Comparison of ENCODE assay signal across 8 mouse cellular contexts in genomic region chr11:61665991-61666799, GRCm38 (mm10). TPM values are rescaled to one million over a fixed set of nuclear protein-coding genes. Genes with fewer than 3 reads are reported as not detected.
A peak's percentile ranks its signal among the peaks of the same experiment; 100 is the strongest.
DNase-seq lines count a peak whose midpoint lies in the region; ATAC-seq and TF ChIP-seq lines count a peak whose summit lies in the region.

No protein-coding gene starts in this region.

- 49% methylated on average over 7 of the region's 7 CpGs for WGBS in liver, embryonic 11.5 days

- no peak for ATAC-seq in liver, embryonic 11.5 days (replicated peaks; ENCODE audit: low FRiP score)
- peak; percentile 70 for ATAC-seq in megakaryocyte progenitor cell, adult 5-6 weeks (replicated peaks; ENCODE audit: poor library complexity)
- no peak for ATAC-seq in inflammation-experienced regulatory T-cells, adult 6 months

- peak; percentile 80 for TF ChIP-seq CTCF in ES-Bruce4 (IDR thresholded peaks at IDR 0.05; ENCODE audit: low read depth, low read length)
- peak; percentile 74; the same call in 1 of the 2 replicates for TF ChIP-seq CTCF in embryonic fibroblast, embryonic 13.5 days (IDR thresholded peaks at IDR 0.05; ENCODE audit: borderline replicate concordance, insufficient read depth, low read length)

- no peak for TF ChIP-seq EP300 in ES-Bruce4 (IDR thresholded peaks at IDR 0.05; ENCODE audit: insufficient read depth, low read depth, low read length)

- no peaks in the 10 kb centered on the region for H3K36me3 ChIP-seq in liver, embryonic 11.5 days (ENCODE audit: control insufficient read depth, insufficient read depth, low read length)
- no peaks in the 10 kb centered on the region for H3K36me3 ChIP-seq in ES-Bruce4 (ENCODE audit: control insufficient read depth, insufficient read depth, low read length, poor library complexity, severe bottlenecking)

- TF ChIP-seq POLR2A in ES-Bruce4 (IDR thresholded peaks at IDR 0.05; ENCODE audit: insufficient read depth, low read length): no peak
- TF ChIP-seq POLR2A in embryonic fibroblast, embryonic 13.5 days (IDR thresholded peaks at IDR 0.05; ENCODE audit: low read depth, low read length): no peak

- H3K27me3 ChIP-seq in liver, embryonic 11.5 days (replicated peaks; ENCODE audit: control insufficient read depth, insufficient read depth, low read length): no peaks in the 10 kb centered on the region
- H3K27me3 ChIP-seq in ES-Bruce4 (ENCODE audit: control insufficient read depth, insufficient read depth, low read length, poor library complexity, severe bottlenecking): no peaks in the 10 kb centered on the region

- H3K27ac ChIP-seq in liver, embryonic 11.5 days (ENCODE audit: low read depth, low read length): no peak overlapping the region
- H3K27ac ChIP-seq in ES-Bruce4 (ENCODE audit: insufficient read depth, low read length): no peak overlapping the region
- no peak overlapping the region for H3K27ac ChIP-seq in embryonic fibroblast, embryonic 13.5 days (ENCODE audit: insufficient read depth, low read length)

- no peak overlapping the region for H3K4me2 ChIP-seq in liver, embryonic 11.5 days

- no peak overlapping the region for H3K4me3 ChIP-seq in liver, embryonic 11.5 days (ENCODE audit: low read depth, low read length)
- no peak overlapping the region for H3K4me3 ChIP-seq in ES-Bruce4 (ENCODE audit: low read depth, low read length)
- no peak overlapping the region for H3K4me3 ChIP-seq in embryonic fibroblast, embryonic 13.5 days (ENCODE audit: insufficient read depth, low read length)

- DNase-seq in liver: peak; percentile 38
- DNase-seq in liver, embryonic 11.5 days (ENCODE audit: low spot score): no peak
- DNase-seq in adrenal gland, adult 8-10 months: peak; percentile 35
- DNase-seq in kidney, postnatal 10 days: peak; percentile 73

- no peaks in the 10 kb centered on the region for H3K4me1 ChIP-seq in liver, embryonic 11.5 days (replicated peaks; ENCODE audit: control insufficient read depth, insufficient read depth, low read length)
- H3K4me1 ChIP-seq in ES-Bruce4 (ENCODE audit: control insufficient read depth, insufficient read depth, low read length): no peaks in the 10 kb centered on the region
- no peaks in the 10 kb centered on the region for H3K4me1 ChIP-seq in embryonic fibroblast, embryonic 13.5 days (ENCODE audit: control insufficient read depth, insufficient read depth, low read length)

- no peaks in the 10 kb centered on the region for H3K9me3 ChIP-seq in liver, embryonic 11.5 days (ENCODE audit: control insufficient read depth, low read length)
- no peaks in the 10 kb centered on the region for H3K9me3 ChIP-seq in ES-Bruce4 (replicated peaks; ENCODE audit: control insufficient read depth, insufficient read depth, low read length, poor library complexity, severe bottlenecking)

- no peak overlapping the region for H3K9ac ChIP-seq in liver, embryonic 11.5 days (ENCODE audit: low read depth, low read length)
- H3K9ac ChIP-seq in ES-Bruce4 (ENCODE audit: low read depth, poor library complexity, severe bottlenecking): no peak overlapping the region

RNA-seq across cellular contexts. Expression of gene Grap, which starts 13.1 kb away (rescaled TPM):
- 9.5 and 9.9 TPM in 2 replicates for polyA plus RNA-seq in liver, embryonic 11.5 days (2014; fragmentation: Nextera tagmentation; extraction: Ambion mirVana)
- polyA plus RNA-seq in ES-Bruce4 (2011; ENCODE audit: insufficient read depth, insufficient read length, low read depth, missing spikeins): not detected in 2 replicates
- 10 to 100 TPM in 3 of 4 experiments, 1 to 10 TPM in 1; 9.4 to 12.4 (median 11.9) TPM for total RNA-seq in adrenal gland, adult 8-10 months (2022)
- polyA plus RNA-seq in embryonic fibroblast, embryonic 13.5 days (2011; ENCODE audit: insufficient read length, low read depth, missing spikeins): 0.30 and 0.32 TPM in 2 replicates
- 0.07 and 0.73 TPM in 2 replicates for total RNA-seq in megakaryocyte progenitor cell, adult 5-6 weeks (2015)
- total RNA-seq in megakaryocyte progenitor cell, adult 5-6 weeks (2017): 0.37 and 1.4 TPM in 2 replicates
- polyA plus RNA-seq in inflammation-experienced regulatory T-cells, adult 6 months (2017; shearing (Covaris generic)): 100 to 1,000 TPM; 180 to 210 (median 192) TPM

RNA-seq across cellular contexts. Expression of gene Fam83g, which starts 17.7 kb away (rescaled TPM):
- polyA plus RNA-seq in liver, embryonic 11.5 days (2014; fragmentation: Nextera tagmentation; extraction: Ambion mirVana): 5.0 and 5.5 TPM in 2 replicates
- polyA plus RNA-seq in ES-Bruce4 (2011; ENCODE audit: insufficient read depth, insufficient read length, low read depth, missing spikeins): 7.7 and 8.7 TPM in 2 replicates
- 1 to 10 TPM; 1.7 to 2.9 (median 2.3) TPM for total RNA-seq in adrenal gland, adult 8-10 months (2022)
- polyA plus RNA-seq in embryonic fibroblast, embryonic 13.5 days (2011; ENCODE audit: insufficient read length, low read depth, missing spikeins): 0.46 and 0.60 TPM in 2 replicates
- total RNA-seq in megakaryocyte progenitor cell, adult 5-6 weeks (2015): not detected in 2 replicates
- total RNA-seq in megakaryocyte progenitor cell, adult 5-6 weeks (2017): 0.10 TPM in 1 of 2 replicates, not detected in the other
- polyA plus RNA-seq in inflammation-experienced regulatory T-cells, adult 6 months (2017; shearing (Covaris generic)): under 1 TPM; 0.19 to 0.57 (median 0.19) TPM

RNA-seq across cellular contexts. Expression of gene Slc5a10, which starts 54.4 kb away (rescaled TPM):
- polyA plus RNA-seq in liver, embryonic 11.5 days (2014; fragmentation: Nextera tagmentation; extraction: Ambion mirVana): not detected in 2 replicates
- 0.35 TPM in 1 of 2 replicates, not detected in the other for polyA plus RNA-seq in ES-Bruce4 (2011; ENCODE audit: insufficient read depth, insufficient read length, low read depth, missing spikeins)
- total RNA-seq in adrenal gland, adult 8-10 months (2022): under 1 TPM in 3 of 4 experiments, not detected in 1; 0.14 to 0.30 (median 0.25) TPM
- polyA plus RNA-seq in embryonic fibroblast, embryonic 13.5 days (2011; ENCODE audit: insufficient read length, low read depth, missing spikeins): not detected in 2 replicates
- total RNA-seq in megakaryocyte progenitor cell, adult 5-6 weeks (2015): not detected in 2 replicates
- not detected in 2 replicates for total RNA-seq in megakaryocyte progenitor cell, adult 5-6 weeks (2017)
- polyA plus RNA-seq in inflammation-experienced regulatory T-cells, adult 6 months (2017; shearing (Covaris generic)): under 1 TPM in 1 of 3 experiments, not detected in 2; 0.38 TPM

Comparison
In these comparisons a context has a peak if more than half of its experiments do, and no peak if none do; other contexts are left out.
1. RNA of gene Grap, which starts 13.1 kb away (polyA plus RNA-seq): 180 to 210 TPM in inflammation-experienced regulatory T-cells, adult 6 months; 9.5 to 9.9 TPM in liver, embryonic 11.5 days, 0.30 to 0.32 TPM in embryonic fibroblast, embryonic 13.5 days and not detected in ES-Bruce4; every median in the first group is over 10 times any median in the second.